Mouse (Mus musculus): ENCODE results near the gene Tff1.

GRCm38 (mm10) chr17:31183180-31183974 is 18.3 kb upstream of the Tff1 start:
- TF ChIP-seq CTCF (IDR thresholded peaks at IDR 0.05) (no peak), EP300 (IDR thresholded peaks at IDR 0.05) (no peak)

All from lung, postnatal 0 days (tissue).